Mouse (Mus musculus) heart, embryonic 14.5 days (tissue): ENCODE data around the gene Macf1. TPM values are rescaled to one million over a fixed set of nuclear protein-coding genes. Genes with fewer than 3 reads are reported as not detected.

ENCODE experiments used
- ATAC-seq: fragments of 200-750 bp; cut with Nextera tagmentation; 2 replicates; pipeline ENCODE4 v1.8.0; 2017; ENCODE audit warnings: low read depth, moderate TSS enrichment; ENCODE audit not compliant: insufficient number of reproducible peaks, insufficient read depth, low FRiP score
- H3K27ac ChIP-seq, 2 experiments: fragments of 200-500 bp in 1 of 2; fragments of 300-500 bp in 1 of 2; sonication (generic) in 1 of 2; replicated peaks in 1 of 2; 2 replicates each; pipeline ENCODE4 v1.5.1; 2012 to 2014; ENCODE audit warnings: low read depth in 2 of 2, low read length in 2 of 2, control low read depth in 1 of 2, mild to moderate bottlenecking in 1 of 2, mixed read lengths in 1 of 2; ENCODE audit not compliant: control insufficient read depth in 1 of 2, insufficient read depth in 1 of 2
- H3K27me3 ChIP-seq: fragments of 300-500 bp; sonication (generic); 2 replicates; pipeline ENCODE4 v1.6.1; 2014; ENCODE audit warnings: mild to moderate bottlenecking, low read length, control low read depth; ENCODE audit not compliant: control insufficient read depth, insufficient read depth
- H3K36me3 ChIP-seq: fragments of 300-500 bp; sonication (generic); 2 replicates; pipeline ENCODE4 v1.6.1; 2014; ENCODE audit warnings: mild to moderate bottlenecking, control low read depth, low read length, mixed read lengths; ENCODE audit not compliant: control insufficient read depth, insufficient read depth
- H3K4me1 ChIP-seq, 2 experiments: fragments of 200-500 bp in 1 of 2; fragments of 300-500 bp in 1 of 2; sonication (generic) in 1 of 2; 2 replicates each; pipeline ENCODE4 v1.6.1; 2012 to 2014; ENCODE audit warnings: low read length in 2 of 2, control low read depth in 1 of 2, mixed read lengths in 1 of 2; ENCODE audit not compliant: control insufficient read depth in 2 of 2, insufficient read depth in 2 of 2
- H3K4me2 ChIP-seq: fragments of 300-500 bp; sonication (generic); 2 replicates; pipeline ENCODE4 v1.6.1; 2014; ENCODE audit warnings: mild to moderate bottlenecking, low read length
- H3K4me3 ChIP-seq, 2 experiments: fragments of 200-500 bp in 1 of 2; fragments of 300-500 bp in 1 of 2; sonication (generic) in 1 of 2; 2 replicates each; pipeline ENCODE4 v1.5.1; 2012 to 2014; ENCODE audit warnings: low read length in 2 of 2, mild to moderate bottlenecking in 2 of 2, control low read depth in 1 of 2, low read depth in 1 of 2, moderate library complexity in 1 of 2; ENCODE audit not compliant: control insufficient read depth in 1 of 2, insufficient read depth in 1 of 2
- H3K9ac ChIP-seq: fragments of 300-500 bp; sonication (generic); 2 replicates; pipeline ENCODE4 v1.6.1; 2014; ENCODE audit warnings: mild to moderate bottlenecking, low read length
- H3K9me3 ChIP-seq: fragments of 300-500 bp; sonication (generic); 2 replicates; pipeline ENCODE4 v1.6.1; 2016; ENCODE audit warnings: low read length, control low read depth; ENCODE audit not compliant: control insufficient read depth
- WGBS: fragments of 180-500 bp; shearing (Covaris S2); extraction: QIAGEN DNeasy Blood & Tissue Kit; methylation state at CpG from one replicate; pipeline ENCODE4 v1.1.7; 2014; 5-methylcytosine and 5-hydroxymethylcytosine counted together
- polyA plus RNA-seq: library from polyadenylated mRNA; unstranded; fragments of >200 nt; fragmentation: Nextera tagmentation; extraction: Ambion mirVana; gene quantifications from 2 replicates; pipeline ENCODE4 v1.2.1, GENCODE M21; 2014

Gene Macf1
- polyA plus RNA-seq, 1 experiment from 2014 or later = 107 TPM

GRCm38 (mm10) chr4:123624438-123624837 is 59.7 kb downstream of the Macf1 start:
- Histone ChIP-seq H3K4me2 (peak overlapping the region; percentile 30), H3K36me3 (no peaks in the 10 kb centered on the region), H3K9ac (peak overlapping the region; percentile 25; the same call in 1 of the 2 replicates), H3K27me3 (no peaks in the 10 kb centered on the region), H3K4me1 (peaks cover 16 to 38% of the 10 kb centered on the region in 2 experiments), H3K9me3 (no peaks in the 10 kb centered on the region), H3K27ac (peak overlapping the region; percentile 8 to 84), H3K4me3 (no peak overlapping the region)
- ATAC-seq = no peak
- WGBS = 4% methylated on average over 5 of the region's 5 CpGs

- WGBS = 65% methylated on average over 5 of the region's 5 CpGs
- Histone ChIP-seq H3K4me1 (peaks cover 16 to 42% of the 10 kb centered on the region in 2 experiments), H3K27me3 (no peaks in the 10 kb centered on the region), H3K9ac (no peak overlapping the region), H3K27ac (peak overlapping the region; percentile 64 to 84), H3K36me3 (no peaks in the 10 kb centered on the region), H3K4me2 (0 out of 2 replicates have a peak overlapping the region, but pooled peaks have one; percentile 30), H3K4me3 (no peak overlapping the region), H3K9me3 (no peaks in the 10 kb centered on the region)
- no peak for ATAC-seq
These were observed 60.4 kb downstream of the Macf1 start for GRCm38 (mm10) chr4:123623742-123624151.

- H3K27me3 ChIP-seq = no peaks in the 10 kb centered on the region
- H3K4me2 ChIP-seq = no peak overlapping the region
- H3K36me3 ChIP-seq = no peaks in the 10 kb centered on the region
- H3K4me3 ChIP-seq = no peak overlapping the region
- no peak overlapping the region for H3K27ac ChIP-seq
- peaks cover 25 to 58% of the 10 kb centered on the region in 2 experiments for H3K4me1 ChIP-seq
- no peak for ATAC-seq
- no peak overlapping the region for H3K9ac ChIP-seq
- no peaks in the 10 kb centered on the region for H3K9me3 ChIP-seq
These were observed 62.4 kb downstream of the Macf1 start for GRCm38 (mm10) chr4:123621732-123622131.

GRCm38 (mm10) chr4:123617727-123618389 is 66.3 kb downstream of the Macf1 start:
- 73% methylated on average over 5 of the region's 5 CpGs for WGBS
- Histone ChIP-seq H3K36me3 (no peaks in the 10 kb centered on the region), H3K9me3 (no peaks in the 10 kb centered on the region), H3K4me2 (no peak overlapping the region), H3K9ac (peak overlapping the region; percentile 18; the same call in 1 of the 2 replicates), H3K27ac (peak overlapping the region; percentile 82; a peak in 3 of 4 replicates), H3K27me3 (no peaks in the 10 kb centered on the region), H3K4me1 (peaks cover 15 to 44% of the 10 kb centered on the region in 2 experiments), H3K4me3 (no peak overlapping the region)
- ATAC-seq = no peak

GRCm38 (mm10) chr4:123616971-123617370 is 67.2 kb downstream of the Macf1 start:
- no peak for ATAC-seq

GRCm38 (mm10) chr4:123616501-123616900 is 67.7 kb downstream of the Macf1 start:
- Histone ChIP-seq H3K27ac (peak overlapping the region; percentile 82), H3K4me2 (0 out of 2 replicates have a peak overlapping the region, but pooled peaks have one; percentile 6), H3K4me1 (peaks cover 13 to 46% of the 10 kb centered on the region in 2 experiments), H3K36me3 (no peaks in the 10 kb centered on the region), H3K4me3 (no peak overlapping the region), H3K9me3 (no peaks in the 10 kb centered on the region), H3K9ac (0 out of 2 replicates have a peak overlapping the region, but pooled peaks have one; percentile 18), H3K27me3 (no peaks in the 10 kb centered on the region)
- ATAC-seq = no peak

More at GRCm38 (mm10) chr4:123616971-123617370, 67.2 kb downstream of the Macf1 start:
- Histone ChIP-seq H3K4me3 (no peak overlapping the region), H3K27ac (peak overlapping the region; percentile 82), H3K36me3 (no peaks in the 10 kb centered on the region), H3K9me3 (no peaks in the 10 kb centered on the region), H3K27me3 (no peaks in the 10 kb centered on the region), H3K9ac (0 out of 2 replicates have a peak overlapping the region, but pooled peaks have one; percentile 18), H3K4me1 (peaks cover 15 to 47% of the 10 kb centered on the region in 2 experiments), H3K4me2 (0 out of 2 replicates have a peak overlapping the region, but pooled peaks have one; percentile 6)
- 31% methylated on average over 4 of the region's 4 CpGs for WGBS

- WGBS = 44% methylated on average over 7 of the region's 7 CpGs
- peaks cover 13 to 41% of the 10 kb centered on the region in 2 experiments for H3K4me1 ChIP-seq
- H3K4me2 ChIP-seq = no peak overlapping the region
- no peaks in the 10 kb centered on the region for H3K27me3 ChIP-seq
- H3K27ac ChIP-seq = peak overlapping the region in 1 of 2 experiments; percentile 53; a peak in 1 of 4 replicates
- no peak overlapping the region for H3K4me3 ChIP-seq
- no peaks in the 10 kb centered on the region for H3K9me3 ChIP-seq
- no peak overlapping the region for H3K9ac ChIP-seq
- no peak for ATAC-seq
- H3K36me3 ChIP-seq = no peaks in the 10 kb centered on the region
These were observed 70.7 kb downstream of the Macf1 start for GRCm38 (mm10) chr4:123613309-123613947.
